Mouse (Mus musculus) layer of hippocampus, adult 9-11 months (tissue): ENCODE measurements around the gene Ier5l.

Source experiments
- DNase-seq: peaks from one replicate; pipeline ENCODE4 v3.0.0; 2022

Ier5l gene

DNA sequence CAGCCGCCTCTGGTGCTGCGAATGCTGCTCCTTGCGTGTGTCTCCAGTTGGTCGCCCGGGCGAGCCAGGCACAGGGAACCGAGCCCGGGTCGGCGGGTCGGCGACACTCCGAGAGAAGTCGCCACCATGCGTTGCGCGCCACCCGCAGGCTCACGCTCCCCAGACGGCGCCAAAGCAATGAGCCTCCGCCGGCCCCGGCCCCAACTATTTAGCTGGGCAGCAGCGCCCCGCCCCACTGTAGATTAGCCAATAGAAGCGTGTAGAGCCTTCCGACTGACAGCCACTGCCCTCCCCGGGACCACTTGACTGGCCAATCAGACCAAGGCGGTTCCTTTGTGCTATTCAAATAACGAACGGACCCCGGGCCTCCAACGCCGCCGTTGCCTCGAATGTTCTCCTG is at the start of gene Ier5l:
TSS of gene Ier5l (minus strand) at position 181 of the 400 bp plus-strand sequence.
- DNase-seq = peak; percentile 94

GRCm38 (mm10) chr2:30523727-30524126 is 49.7 kb upstream of the Ier5l start:
- DNase-seq = no peak

GRCm38 (mm10) chr2:30510711-30511380 is 36.8 kb upstream of the Ier5l start:
- no peak for DNase-seq

GRCm38 (mm10) chr2:30507138-30507727 is 33.2 kb upstream of the Ier5l start:
- DNase-seq = no peak

DNA sequence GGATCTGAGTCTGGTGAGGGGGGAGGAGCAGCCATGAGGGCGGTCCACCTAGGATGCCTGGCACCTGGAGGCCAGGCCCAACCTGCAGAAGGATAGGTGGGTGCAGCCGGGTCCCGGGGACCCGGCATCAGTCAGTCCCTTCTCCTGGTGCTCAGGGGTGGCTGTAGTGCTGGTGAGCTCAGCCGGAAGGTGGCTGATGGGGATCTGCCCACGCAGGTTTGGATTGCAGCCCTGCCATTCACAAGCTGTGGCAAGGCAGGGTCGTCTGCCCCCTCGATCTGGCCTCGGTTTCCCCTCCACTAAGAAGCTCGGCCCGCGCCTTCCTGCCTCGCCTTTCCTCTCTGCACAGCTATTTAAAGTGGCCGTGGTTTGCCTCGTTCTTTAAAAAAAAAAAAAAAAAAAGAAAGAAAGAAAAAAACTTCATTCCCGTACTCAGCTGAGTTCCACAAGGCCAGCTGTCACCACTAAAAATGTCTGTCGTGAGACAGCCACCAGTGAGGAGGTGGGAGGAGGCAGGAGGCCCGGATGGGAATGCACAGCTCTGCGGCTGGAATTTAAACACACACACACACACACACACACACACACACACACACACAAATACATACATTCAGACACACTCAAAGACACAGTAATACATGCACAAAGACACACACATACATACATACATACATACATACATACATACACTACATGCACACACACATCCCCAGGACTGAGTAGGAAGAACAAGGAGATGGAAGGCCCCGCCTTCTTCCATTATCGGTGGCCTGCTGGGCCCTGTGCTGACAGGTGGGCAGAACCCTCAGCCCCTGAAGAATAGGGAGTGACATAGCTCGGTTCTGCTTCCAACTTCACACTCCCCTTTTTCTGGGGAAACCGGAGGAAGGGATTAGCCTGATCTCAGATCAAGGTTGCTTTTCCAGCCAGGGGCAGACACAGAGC is 29.9 kb upstream of the Ier5l start:
- DNase-seq = peak; percentile 86

- DNase-seq = no peak
These were observed 27.7 kb upstream of the Ier5l start for GRCm38 (mm10) chr2:30501701-30502100.

- DNase-seq = peak; percentile 76
These were observed 22.2 kb upstream of the Ier5l start for GRCm38 (mm10) chr2:30495909-30496861.

- no peak for DNase-seq
These were observed 21.2 kb upstream of the Ier5l start for GRCm38 (mm10) chr2:30495000-30495908.

- DNase-seq = no peak
These were observed 16.4 kb upstream of the Ier5l start for GRCm38 (mm10) chr2:30490384-30490783.

DNA sequence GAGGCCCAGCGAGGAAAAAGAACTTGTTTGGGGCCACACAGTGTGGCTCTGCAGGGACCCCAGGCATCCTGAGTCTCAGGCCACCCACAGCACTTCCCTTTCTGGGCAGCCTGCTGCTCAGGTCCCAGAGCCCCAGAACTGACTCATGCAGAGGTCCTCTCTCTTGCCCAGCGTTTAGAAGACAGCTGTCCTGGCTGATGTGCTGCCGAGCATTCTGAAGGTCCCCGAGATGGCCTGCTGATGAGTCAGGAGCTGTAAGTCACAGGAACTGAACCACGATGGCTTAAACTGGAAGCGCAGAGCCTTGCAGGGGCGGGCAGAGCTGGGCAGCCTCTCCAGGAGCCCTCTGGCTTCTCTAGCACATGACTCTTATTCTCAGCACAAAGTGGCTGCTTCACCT is 13.6 kb upstream of the Ier5l start:
- DNase-seq = no peak

DNA sequence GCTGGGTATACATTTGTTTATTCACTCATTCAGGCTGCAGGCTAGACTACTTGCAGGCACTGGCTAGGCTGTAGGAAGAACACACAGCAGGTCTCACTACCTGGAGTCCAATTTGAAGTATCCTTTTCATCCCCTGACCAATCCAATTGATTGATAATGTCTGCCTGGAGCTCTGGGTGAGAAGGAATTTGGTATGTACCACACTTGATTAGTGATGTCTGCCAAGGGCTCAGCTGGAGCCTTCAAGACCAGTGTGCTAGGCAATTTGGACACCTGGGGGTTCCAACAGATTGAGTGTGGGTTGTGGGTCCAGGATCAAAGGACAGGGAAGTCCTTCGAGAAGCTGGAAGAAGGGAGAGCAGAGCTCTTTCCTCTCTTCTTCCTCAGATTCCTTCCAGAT is 4.5 kb upstream of the Ier5l start:
- no peak for DNase-seq

DNA sequence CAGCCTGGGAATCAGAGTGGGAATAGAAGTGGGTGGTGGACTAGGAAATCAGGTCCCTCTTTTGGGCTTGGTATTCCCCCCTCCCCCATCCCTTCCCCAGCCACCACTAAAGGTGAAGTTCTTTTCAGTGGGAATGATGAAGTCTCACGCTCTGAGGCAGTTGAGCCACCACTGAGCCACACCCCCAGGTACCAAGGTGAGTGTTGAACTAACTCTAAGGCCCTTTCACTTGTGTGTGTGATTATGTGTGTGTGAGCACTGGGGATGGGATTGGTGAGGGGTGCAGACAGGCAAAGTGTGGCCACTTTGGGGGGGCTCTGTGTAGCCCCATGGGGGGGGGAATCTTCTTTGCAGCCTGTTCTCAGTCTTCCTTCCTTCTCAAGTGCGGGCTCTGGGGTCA is 2.2 kb upstream of the Ier5l start:
- no peak for DNase-seq

- no peak for DNase-seq
These were observed 1.4 kb upstream of the Ier5l start for GRCm38 (mm10) chr2:30475457-30475856.

DNA sequence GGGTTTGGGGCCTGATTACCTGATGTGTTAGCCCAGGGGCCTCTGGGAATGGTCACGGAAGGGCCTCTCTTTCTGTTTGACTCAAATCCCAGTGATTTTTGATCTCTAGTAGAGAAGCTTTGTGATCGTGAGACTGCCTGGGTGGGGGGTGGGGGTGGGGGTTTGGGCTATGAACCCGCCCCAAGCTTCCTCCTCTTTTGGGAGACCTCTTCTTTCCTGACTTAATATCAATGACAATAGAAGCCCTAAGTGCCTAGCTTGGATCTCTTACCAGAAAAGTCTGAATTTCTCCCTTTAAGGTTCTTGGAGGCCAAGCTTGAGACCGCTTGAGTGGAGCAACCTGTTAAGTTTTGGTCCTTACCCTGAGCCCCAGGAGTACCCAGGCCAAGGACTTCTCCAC is 757 bp upstream of the Ier5l start:
- DNase-seq = no peak

DNA sequence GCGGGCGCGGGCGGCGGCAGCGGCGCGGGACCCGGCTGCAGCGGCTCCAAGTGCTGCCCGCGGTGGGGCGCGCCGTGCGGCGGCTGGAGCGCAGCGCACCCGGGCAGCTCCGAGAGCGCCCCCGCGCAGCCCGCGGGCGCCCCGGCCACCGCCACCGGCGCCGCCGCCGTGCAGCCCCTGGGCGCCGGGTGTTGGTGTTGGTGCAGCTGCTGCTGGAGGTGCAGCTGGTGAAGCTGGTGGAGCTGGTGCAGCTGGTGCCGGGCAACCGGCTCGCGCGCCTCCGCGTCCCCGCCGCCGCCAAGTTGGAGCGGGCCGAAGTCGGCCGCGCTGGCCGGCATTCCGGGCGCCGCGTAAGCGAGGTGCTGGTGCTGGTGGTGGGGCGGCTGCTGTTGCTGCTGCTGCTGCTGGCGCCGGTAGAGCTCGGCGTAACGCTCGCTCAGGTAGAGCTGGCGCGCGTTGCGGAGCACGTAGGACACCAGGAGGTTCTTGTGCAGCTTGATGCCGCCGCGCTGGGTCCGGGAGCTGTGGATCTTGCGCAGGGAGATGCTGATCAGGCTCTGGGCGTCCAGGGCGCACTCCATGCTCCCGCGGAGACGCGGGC is 488 bp downstream of the Ier5l start:
- DNase-seq = peak; percentile 69

DNA sequence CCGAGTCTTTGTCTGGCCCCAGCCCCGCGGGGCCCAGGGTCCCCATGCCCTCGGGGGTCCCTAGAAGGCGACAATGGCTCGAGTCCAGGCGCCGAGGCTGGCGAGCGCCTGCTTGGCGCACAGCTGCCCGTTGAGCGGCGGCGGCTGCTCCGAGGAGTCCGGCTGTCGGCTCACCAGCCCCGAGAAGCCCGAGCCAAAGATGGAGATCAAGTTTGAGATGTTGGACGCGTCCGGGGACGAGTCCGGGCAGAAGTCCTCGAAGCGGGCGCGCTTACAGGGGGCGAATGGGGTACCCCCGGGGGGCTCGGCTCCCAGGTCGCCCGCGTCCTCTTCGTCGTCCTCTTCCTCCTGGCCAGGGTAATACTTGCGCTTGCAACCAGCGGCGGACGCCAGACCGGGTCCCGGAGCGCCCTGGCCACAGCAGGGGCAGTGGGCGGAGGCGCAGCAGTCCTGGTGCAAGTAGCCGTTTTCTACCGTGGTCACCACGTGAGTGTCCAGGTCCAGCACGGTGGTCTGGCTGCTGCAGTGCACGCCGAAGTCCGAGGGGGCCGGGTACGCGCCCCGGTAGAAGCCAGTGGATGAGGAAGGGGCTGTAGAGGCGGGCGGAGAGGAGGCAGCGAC is 1.2 kb downstream of the Ier5l start:
- no peak for DNase-seq

DNA sequence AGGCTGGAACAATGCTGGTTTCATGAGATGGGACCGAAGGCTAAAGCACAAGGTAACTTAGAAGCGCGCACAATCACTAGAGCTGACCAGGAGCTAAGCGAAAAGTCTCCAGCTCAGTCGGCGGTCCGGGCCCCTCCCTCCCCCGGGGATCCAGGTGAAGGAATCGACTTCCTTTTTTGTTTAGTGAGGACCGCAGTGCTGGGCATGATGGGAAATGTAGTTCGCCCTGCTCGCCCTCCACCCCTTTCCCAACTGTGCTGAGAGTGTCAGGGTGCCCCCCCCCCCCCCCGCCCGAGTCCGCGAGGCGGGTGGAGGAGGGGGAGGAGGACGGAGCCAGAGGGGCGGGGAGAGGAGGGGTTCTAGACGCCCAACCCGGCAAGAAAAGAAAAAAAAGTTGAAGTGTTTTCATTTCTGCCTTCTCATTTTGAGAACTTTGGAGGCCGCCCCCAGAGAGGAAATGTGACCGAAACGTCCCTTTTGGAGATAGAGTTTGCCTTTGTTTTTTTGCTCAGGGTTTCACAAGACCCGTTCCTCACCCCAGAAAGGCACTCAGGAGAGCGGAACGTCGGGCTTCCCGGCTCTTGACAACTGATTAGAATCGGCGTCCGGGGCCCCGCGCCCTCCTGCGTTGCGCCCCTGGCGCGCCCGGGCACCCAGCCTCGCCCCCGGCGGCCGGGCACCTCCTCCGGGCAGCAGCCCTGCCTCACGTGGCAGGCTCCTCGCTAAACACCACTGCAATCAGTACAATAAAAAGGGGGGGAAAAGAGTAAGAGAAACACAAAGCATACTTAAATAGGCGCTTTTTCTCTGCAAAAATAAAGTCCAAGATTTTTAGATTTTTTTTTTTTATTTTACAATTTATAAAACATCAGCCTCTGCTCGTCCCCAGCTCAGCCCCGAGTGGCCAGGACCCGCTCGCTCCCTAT is 2.0 kb downstream of the Ier5l start:
- peak; percentile 84 for DNase-seq

DNA sequence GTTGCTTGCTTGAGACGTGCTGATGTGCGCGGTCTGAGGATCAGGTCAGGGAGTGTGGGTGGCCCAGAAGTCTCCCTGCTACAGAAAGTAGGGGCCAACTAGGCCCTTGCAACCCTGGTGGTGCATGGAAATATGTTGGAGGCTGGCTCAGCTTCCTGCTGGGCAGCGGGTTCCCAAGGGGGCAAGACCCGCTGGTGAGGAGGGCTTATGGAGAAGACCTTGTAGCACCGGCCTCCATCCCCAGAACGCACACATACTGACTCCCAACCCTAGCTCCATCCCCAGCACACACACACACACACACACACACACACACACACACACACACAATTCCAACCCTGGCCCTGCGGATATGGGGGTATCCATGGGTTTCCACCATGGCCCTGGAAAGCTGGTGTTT is 3.0 kb downstream of the Ier5l start:
- DNase-seq = no peak
